Mouse (Mus musculus): ENCODE measurements around the gene Asrgl1. TPM values are rescaled to one million over a fixed set of nuclear protein-coding genes. Genes with fewer than 3 reads are reported as not detected.

Gene Asrgl1
- polyA plus RNA-seq, 1 experiment from 2014 or later, result 10.4 TPM

DNA sequence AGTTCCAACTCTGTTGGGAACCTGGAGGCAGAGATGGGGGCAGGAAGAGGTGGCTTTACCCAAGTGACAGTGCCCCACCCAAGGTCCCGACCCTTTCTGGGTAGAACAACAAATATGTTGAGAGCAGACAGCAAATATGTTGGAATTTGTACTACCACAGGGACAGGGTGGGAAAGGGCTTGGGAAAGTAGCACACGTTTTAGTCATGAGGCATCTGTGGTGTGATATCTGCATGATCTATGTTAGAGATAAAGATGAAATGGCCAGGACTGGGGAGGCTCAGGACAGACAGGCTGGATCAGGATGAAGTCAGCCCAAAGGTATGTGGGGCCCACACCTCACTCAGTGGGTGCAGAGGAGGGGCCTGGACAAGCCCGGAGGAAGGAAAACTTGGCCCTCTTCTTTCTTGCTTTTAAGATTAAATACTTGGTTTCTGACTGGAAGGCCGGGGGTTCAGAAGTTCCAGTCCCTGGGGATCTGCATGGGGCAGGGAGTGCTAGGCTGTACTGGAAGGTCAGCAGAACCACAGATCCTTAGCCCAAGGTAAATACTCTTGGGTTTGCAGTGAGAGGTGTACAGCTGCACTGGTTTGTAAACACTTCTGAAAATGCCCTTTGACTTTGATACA is 28.6 kb downstream of the Asrgl1 start:
- Histone ChIP-seq H3K4me1 (ENCODE audit: control insufficient read depth, insufficient read depth, low read length) (peaks cover 22% of the 10 kb centered on the region), H3K4me2 (ENCODE audit: low read depth, low read length) (peak overlapping the region; percentile 7; the same call in 1 of the 2 replicates), H3K9ac (ENCODE audit: low read depth, low read length) (peak overlapping the region; percentile 22; the same call in 1 of the 2 replicates), H3K9me3 (ENCODE audit: control insufficient read depth, low read length) (no peaks in the 10 kb centered on the region), H3K4me3 (ENCODE audit: low read length) (no peak overlapping the region), H3K27me3 (replicated peaks; ENCODE audit: control insufficient read depth, insufficient read depth, low read length) (no peaks in the 10 kb centered on the region), H3K27ac (ENCODE audit: low read length) (peak overlapping the region; percentile 80), H3K36me3 (ENCODE audit: control insufficient read depth, insufficient read depth, low read length) (no peaks in the 10 kb centered on the region)
- 16% methylated on average over 4 of the region's 4 CpGs for WGBS
- peak; percentile 90 for ATAC-seq

GRCm38 (mm10) chr19:9106096-9106495 is 29.3 kb downstream of the Asrgl1 start:
- H3K9ac ChIP-seq (ENCODE audit: low read depth, low read length), result peak overlapping the region; percentile 48; the same call in 1 of the 2 replicates
- H3K27ac ChIP-seq (ENCODE audit: low read length), result peak overlapping the region; percentile 80
- H3K4me1 ChIP-seq (ENCODE audit: control insufficient read depth, insufficient read depth, low read length), result peaks cover 22% of the 10 kb centered on the region
- H3K4me3 ChIP-seq (ENCODE audit: low read length), result no peak overlapping the region
- WGBS, result 31% methylated on average over 5 of the region's 5 CpGs
- H3K27me3 ChIP-seq (replicated peaks; ENCODE audit: control insufficient read depth, insufficient read depth, low read length), result no peaks in the 10 kb centered on the region
- H3K9me3 ChIP-seq (ENCODE audit: control insufficient read depth, low read length), result no peaks in the 10 kb centered on the region
- H3K36me3 ChIP-seq (ENCODE audit: control insufficient read depth, insufficient read depth, low read length), result no peaks in the 10 kb centered on the region
- H3K4me2 ChIP-seq (ENCODE audit: low read depth, low read length), result no peak overlapping the region
- ATAC-seq, result peak; percentile 33

GRCm38 (mm10) chr19:9105101-9105685 is 30.2 kb downstream of the Asrgl1 start:
- 61% methylated on average over 3 of the region's 3 CpGs for WGBS
- no peak for ATAC-seq
- Histone ChIP-seq H3K4me2 (ENCODE audit: low read depth, low read length) (no peak overlapping the region), H3K4me3 (ENCODE audit: low read length) (no peak overlapping the region), H3K36me3 (ENCODE audit: control insufficient read depth, insufficient read depth, low read length) (no peaks in the 10 kb centered on the region), H3K9ac (ENCODE audit: low read depth, low read length) (peak overlapping the region; percentile 16; the same call in 1 of the 2 replicates), H3K27ac (ENCODE audit: low read length) (no peak overlapping the region), H3K9me3 (ENCODE audit: control insufficient read depth, low read length) (no peaks in the 10 kb centered on the region), H3K4me1 (ENCODE audit: control insufficient read depth, insufficient read depth, low read length) (peaks cover 22% of the 10 kb centered on the region), H3K27me3 (replicated peaks; ENCODE audit: control insufficient read depth, insufficient read depth, low read length) (no peaks in the 10 kb centered on the region)

DNA sequence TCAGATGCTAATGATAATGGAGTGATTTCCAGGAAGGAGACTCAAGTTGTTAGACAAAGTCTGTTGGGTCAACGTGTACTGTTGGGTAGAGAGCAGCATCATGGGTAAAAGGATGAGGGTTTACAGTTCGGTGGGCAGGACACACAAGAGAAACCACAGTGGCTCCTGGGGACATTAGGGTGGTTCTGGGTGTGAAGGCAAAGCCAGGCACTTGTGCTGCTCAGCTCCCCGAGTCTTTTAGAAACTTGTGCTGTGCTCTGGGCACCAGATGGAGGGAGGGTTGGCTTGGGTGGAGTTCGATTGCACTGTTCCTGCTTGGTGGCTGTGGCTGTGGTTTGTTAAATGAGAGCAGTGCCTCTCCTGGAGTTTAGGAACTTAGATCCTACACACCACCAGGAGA is 31.4 kb downstream of the Asrgl1 start:
- WGBS, result 86% methylated on average over 4 of the region's 4 CpGs
- H3K4me2 ChIP-seq (ENCODE audit: low read depth, low read length), result no peak overlapping the region
- no peaks in the 10 kb centered on the region for H3K27me3 ChIP-seq (replicated peaks; ENCODE audit: control insufficient read depth, insufficient read depth, low read length)
- H3K36me3 ChIP-seq (ENCODE audit: control insufficient read depth, insufficient read depth, low read length), result no peaks in the 10 kb centered on the region
- H3K4me1 ChIP-seq (ENCODE audit: control insufficient read depth, insufficient read depth, low read length), result peaks cover 22% of the 10 kb centered on the region
- H3K27ac ChIP-seq (ENCODE audit: low read length), result no peak overlapping the region
- no peak overlapping the region for H3K4me3 ChIP-seq (ENCODE audit: low read length)
- no peak overlapping the region for H3K9ac ChIP-seq (ENCODE audit: low read depth, low read length)
- ATAC-seq, result no peak
- H3K9me3 ChIP-seq (ENCODE audit: control insufficient read depth, low read length), result no peaks in the 10 kb centered on the region

GRCm38 (mm10) chr19:9101062-9101457 is 34.4 kb downstream of the Asrgl1 start:
- 74% methylated on average over 2 of the region's 2 CpGs for whole genome bisulfite sequencing

DNA sequence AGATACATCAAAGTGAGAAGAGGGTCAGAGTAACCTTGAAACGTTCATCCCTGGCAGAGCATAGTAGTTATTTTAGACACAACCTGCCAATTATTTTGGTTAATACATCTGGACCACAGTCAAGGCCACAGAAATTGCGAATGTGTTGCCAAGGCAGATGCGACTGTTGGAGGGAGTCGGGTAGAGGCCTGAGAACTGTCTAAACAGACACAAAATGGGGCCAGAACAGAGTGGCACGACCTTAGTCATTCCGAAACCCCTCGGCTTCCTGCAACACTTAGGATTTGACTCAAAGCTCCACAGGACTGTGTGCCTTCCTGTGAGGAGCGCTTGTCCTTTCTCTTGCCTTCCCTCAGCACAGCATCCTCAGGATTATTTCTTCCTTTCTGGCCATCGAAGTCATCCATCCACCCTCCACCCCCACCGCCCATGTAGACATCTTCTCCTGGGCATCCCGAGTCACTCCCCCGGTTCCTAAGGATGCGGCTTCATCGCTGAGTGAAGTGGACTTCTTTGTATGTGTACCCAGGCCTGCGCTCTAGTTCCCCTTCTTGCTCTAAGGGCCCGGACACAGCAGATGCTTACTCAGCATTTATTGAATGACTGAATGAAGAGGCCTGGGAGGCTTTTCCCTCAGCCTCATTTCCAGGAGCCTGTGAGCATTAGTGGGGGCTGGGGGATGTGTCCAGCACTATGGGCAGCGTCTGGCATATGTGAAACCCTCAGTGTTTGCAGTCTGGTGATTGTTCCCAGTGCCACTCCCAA is 35.0 kb downstream of the Asrgl1 start:
- no peak for ATAC-seq
- Histone ChIP-seq H3K9ac (ENCODE audit: low read depth, low read length) (no peak overlapping the region), H3K4me1 (ENCODE audit: control insufficient read depth, insufficient read depth, low read length) (peaks cover 5% of the 10 kb centered on the region; the same call in 1 of the 2 replicates), H3K36me3 (ENCODE audit: control insufficient read depth, insufficient read depth, low read length) (no peaks in the 10 kb centered on the region), H3K27ac (ENCODE audit: low read length) (no peak overlapping the region), H3K4me3 (ENCODE audit: low read length) (no peak overlapping the region), H3K27me3 (replicated peaks; ENCODE audit: control insufficient read depth, insufficient read depth, low read length) (no peaks in the 10 kb centered on the region), H3K9me3 (ENCODE audit: control insufficient read depth, low read length) (no peaks in the 10 kb centered on the region), H3K4me2 (ENCODE audit: low read depth, low read length) (no peak overlapping the region)
- 80% methylated on average over 17 of the region's 17 CpGs for WGBS

More at GRCm38 (mm10) chr19:9101062-9101457, 34.4 kb downstream of the Asrgl1 start:
- Histone ChIP-seq H3K36me3 (ENCODE audit: control insufficient read depth, insufficient read depth, low read length) (no peaks in the 10 kb centered on the region), H3K9ac (ENCODE audit: low read depth, low read length) (no peak overlapping the region), H3K9me3 (ENCODE audit: control insufficient read depth, low read length) (no peaks in the 10 kb centered on the region), H3K4me2 (ENCODE audit: low read depth, low read length) (no peak overlapping the region), H3K4me3 (ENCODE audit: low read length) (no peak overlapping the region), H3K27me3 (replicated peaks; ENCODE audit: control insufficient read depth, insufficient read depth, low read length) (no peaks in the 10 kb centered on the region), H3K27ac (ENCODE audit: low read length) (no peak overlapping the region), H3K4me1 (ENCODE audit: control insufficient read depth, insufficient read depth, low read length) (peaks cover 8% of the 10 kb centered on the region)
- ATAC-seq, result no peak

DNA sequence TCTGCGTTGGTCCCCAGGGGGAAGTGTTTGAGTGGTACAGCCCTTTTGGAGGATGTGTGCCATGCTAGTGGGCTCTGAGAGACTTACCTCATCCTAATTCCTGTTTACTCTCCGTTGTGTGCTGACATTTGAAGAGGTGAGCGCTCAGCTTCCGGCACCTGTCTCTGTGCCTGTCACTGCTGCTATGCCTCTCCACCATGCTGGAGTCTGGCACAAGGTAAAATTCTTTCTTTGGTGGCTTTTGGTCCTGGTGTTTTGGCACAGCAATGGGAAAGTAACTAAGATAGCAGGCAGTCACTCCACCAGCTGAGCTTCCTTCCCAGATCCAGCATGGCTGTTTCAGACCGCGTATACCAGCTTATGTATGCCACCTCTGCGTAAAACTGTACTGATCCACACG is 35.7 kb downstream of the Asrgl1 start:
- H3K27ac ChIP-seq (ENCODE audit: low read length), result no peak overlapping the region
- H3K4me2 ChIP-seq (ENCODE audit: low read depth, low read length), result no peak overlapping the region
- H3K9ac ChIP-seq (ENCODE audit: low read depth, low read length), result no peak overlapping the region
- H3K4me1 ChIP-seq (ENCODE audit: control insufficient read depth, insufficient read depth, low read length), result no peaks in the 10 kb centered on the region
- no peaks in the 10 kb centered on the region for H3K36me3 ChIP-seq (ENCODE audit: control insufficient read depth, insufficient read depth, low read length)
- no peaks in the 10 kb centered on the region for H3K9me3 ChIP-seq (ENCODE audit: control insufficient read depth, low read length)
- ATAC-seq, result no peak
- no peaks in the 10 kb centered on the region for H3K27me3 ChIP-seq (replicated peaks; ENCODE audit: control insufficient read depth, insufficient read depth, low read length)
- no peak overlapping the region for H3K4me3 ChIP-seq (ENCODE audit: low read length)
- 87% methylated on average over 8 of the region's 8 CpGs for WGBS

GRCm38 (mm10) chr19:9097441-9097840 is 38.0 kb downstream of the Asrgl1 start:
- Histone ChIP-seq H3K9ac (ENCODE audit: low read depth, low read length) (no peak overlapping the region), H3K27me3 (replicated peaks; ENCODE audit: control insufficient read depth, insufficient read depth, low read length) (no peaks in the 10 kb centered on the region), H3K27ac (ENCODE audit: low read length) (no peak overlapping the region), H3K4me3 (ENCODE audit: low read length) (no peak overlapping the region), H3K36me3 (ENCODE audit: control insufficient read depth, insufficient read depth, low read length) (no peaks in the 10 kb centered on the region), H3K4me2 (ENCODE audit: low read depth, low read length) (no peak overlapping the region), H3K4me1 (ENCODE audit: control insufficient read depth, insufficient read depth, low read length) (no peaks in the 10 kb centered on the region), H3K9me3 (ENCODE audit: control insufficient read depth, low read length) (no peaks in the 10 kb centered on the region)
- WGBS, result 73% methylated on average over 13 of the region's 13 CpGs
- ATAC-seq, result no peak

GRCm38 (mm10) chr19:9095111-9095510 is 40.3 kb downstream of the Asrgl1 start:
- Histone ChIP-seq H3K9me3 (ENCODE audit: control insufficient read depth, low read length) (no peaks in the 10 kb centered on the region), H3K27me3 (replicated peaks; ENCODE audit: control insufficient read depth, insufficient read depth, low read length) (no peaks in the 10 kb centered on the region), H3K4me1 (ENCODE audit: control insufficient read depth, insufficient read depth, low read length) (no peaks in the 10 kb centered on the region), H3K4me3 (ENCODE audit: low read length) (no peak overlapping the region), H3K9ac (ENCODE audit: low read depth, low read length) (no peak overlapping the region), H3K27ac (ENCODE audit: low read length) (no peak overlapping the region), H3K36me3 (ENCODE audit: control insufficient read depth, insufficient read depth, low read length) (no peaks in the 10 kb centered on the region), H3K4me2 (ENCODE audit: low read depth, low read length) (no peak overlapping the region)
- WGBS, result 68% methylated on average over 5 of the region's 5 CpGs
- ATAC-seq, result no peak

Measured in intestine, embryonic 16.5 days (tissue).